Mouse (Mus musculus) spleen, postnatal 36 days (tissue): ENCODE measurements around the gene Ptpn18.

Source experiments
- DNase-seq, 2 experiments: peaks; one replicate each; pipeline ENCODE4 v3.0.0; 2022; ENCODE audit warnings: low spot score in 2 of 2, mixed read lengths in 1 of 2

Ptpn18 gene

GRCm38 (mm10) chr1:34465445-34465844 is 5.9 kb downstream of the Ptpn18 start:
- DNase-seq: no peak

GRCm38 (mm10) chr1:34468051-34468450 is 8.5 kb downstream of the Ptpn18 start:
- peak in 1 of 2 experiments; percentile 21 for DNase-seq

- DNase-seq: no peak
Observed at GRCm38 (mm10) chr1:34468500-34468899, 8.9 kb downstream of the Ptpn18 start.

- no peak for DNase-seq
Observed at GRCm38 (mm10) chr1:34469801-34470200, 10.2 kb downstream of the Ptpn18 start.

GRCm38 (mm10) chr1:34472427-34473300 is 13.1 kb downstream of the Ptpn18 start:
- DNase-seq: peak; percentile 83 to 86

- peak; percentile 52 to 63 for DNase-seq
Observed at GRCm38 (mm10) chr1:34478891-34479655, 19.5 kb downstream of the Ptpn18 start.

- peak in 1 of 2 experiments; percentile 45 for DNase-seq
Observed at GRCm38 (mm10) chr1:34480801-34481200, 21.2 kb downstream of the Ptpn18 start.

- DNase-seq: no peak
Observed at GRCm38 (mm10) chr1:34481920-34482669, 22.5 kb downstream of the Ptpn18 start.

- DNase-seq: no peak
Observed at GRCm38 (mm10) chr1:34484470-34484869, 24.9 kb downstream of the Ptpn18 start.

GRCm38 (mm10) chr1:34485461-34486188 is 26.1 kb downstream of the Ptpn18 start:
- DNase-seq: peak; percentile 71 to 72

GRCm38 (mm10) chr1:34487383-34487782 is 27.8 kb downstream of the Ptpn18 start:
- no peak for DNase-seq

GRCm38 (mm10) chr1:34489852-34490541 is 30.4 kb downstream of the Ptpn18 start:
- peak in 1 of 2 experiments; percentile 43 for DNase-seq

- no peak for DNase-seq
Observed at GRCm38 (mm10) chr1:34491480-34491879, 31.9 kb downstream of the Ptpn18 start.

- no peak for DNase-seq
Observed at GRCm38 (mm10) chr1:34502991-34503390, 43.4 kb downstream of the Ptpn18 start.

- DNase-seq: no peak
Observed at GRCm38 (mm10) chr1:34505307-34505706, 45.7 kb downstream of the Ptpn18 start.

- DNase-seq: no peak
Observed at GRCm38 (mm10) chr1:34505970-34506551, 46.5 kb downstream of the Ptpn18 start.

- no peak for DNase-seq
Observed at GRCm38 (mm10) chr1:34507986-34508385, 48.4 kb downstream of the Ptpn18 start.

- peak; percentile 81 to 82 for DNase-seq
Observed at GRCm38 (mm10) chr1:34510575-34510981, 51.0 kb downstream of the Ptpn18 start.

- peak; percentile 64 to 69 for DNase-seq
Observed at GRCm38 (mm10) chr1:34511027-34511426, 51.5 kb downstream of the Ptpn18 start.

- no peak for DNase-seq
Observed at GRCm38 (mm10) chr1:34513068-34513467, 53.5 kb downstream of the Ptpn18 start.
